Mouse (Mus musculus) heart, postnatal 4 days (tissue): ENCODE data around the gene Ttc7b. TPM values are rescaled to one million over a fixed set of nuclear protein-coding genes. Genes with fewer than 3 reads are reported as not detected.

Experiments used
- DNase-seq: peaks from one replicate; pipeline ENCODE4 v3.0.0; 2021
- total RNA-seq, 2 experiments: library from RNA; stranded (reverse); gene quantifications; 2 replicates each; pipeline ENCODE4 v1.2.3; 2021

The Ttc7b gene
- total RNA-seq, 2 experiments from 2014 or later = 75.1 to 77.4 TPM

DNA sequence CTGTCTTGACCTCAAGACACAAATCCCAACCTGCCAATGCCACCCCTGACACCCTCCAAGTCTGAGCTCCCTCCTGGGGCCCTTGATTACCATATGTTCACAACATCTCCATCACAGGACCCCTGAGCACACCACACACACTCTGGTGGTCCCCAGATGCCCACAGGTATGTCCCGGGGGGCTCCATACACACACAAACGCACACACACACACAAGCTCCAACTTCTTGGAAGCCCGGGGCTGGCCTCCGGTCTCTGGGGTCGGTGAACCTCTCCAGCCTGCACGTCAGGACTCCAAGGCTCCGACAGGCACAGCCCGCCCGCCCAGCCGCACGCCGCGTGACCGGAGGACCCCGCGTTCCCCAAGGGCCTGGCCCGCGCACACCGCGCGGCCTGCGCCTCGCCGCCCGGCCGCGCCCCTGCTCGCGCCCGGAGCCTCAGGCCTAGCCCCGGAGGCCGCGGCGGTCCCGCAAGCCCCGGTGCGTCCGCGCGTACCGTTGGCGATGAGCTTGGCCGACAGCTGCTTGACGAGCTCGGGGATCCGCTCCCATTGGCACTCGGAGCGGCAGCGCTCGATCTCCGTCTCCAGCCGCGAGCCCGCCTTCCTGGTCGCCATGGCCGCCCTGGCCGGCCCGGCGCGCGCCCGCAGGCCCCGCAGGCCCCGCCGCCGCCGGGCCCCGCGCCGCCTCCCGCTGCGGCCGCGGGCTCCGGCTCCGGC lies 391 bp downstream of the Ttc7b start:
- peak; percentile 69 for DNase-seq

DNA sequence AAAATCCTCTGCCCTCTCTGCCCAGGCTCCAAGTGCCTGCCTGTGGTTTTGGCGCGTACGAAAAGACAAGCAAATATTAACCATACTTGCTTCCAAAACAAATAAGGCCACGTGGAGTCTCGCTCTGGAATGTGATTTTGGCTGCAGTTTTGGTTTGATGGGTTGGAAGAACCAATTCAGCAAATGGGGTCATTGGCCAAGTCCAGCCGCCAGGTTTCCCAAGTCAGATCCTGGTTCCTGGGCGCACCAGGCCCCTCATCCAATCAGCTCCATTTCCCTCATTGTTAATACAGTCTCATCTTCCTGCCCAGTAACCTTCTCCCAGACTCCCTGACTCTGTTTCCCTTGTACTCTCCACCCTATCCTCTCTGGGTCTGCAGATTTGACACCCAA lies 946 bp downstream of the Ttc7b start:
- peak; percentile 32 for DNase-seq

DNA sequence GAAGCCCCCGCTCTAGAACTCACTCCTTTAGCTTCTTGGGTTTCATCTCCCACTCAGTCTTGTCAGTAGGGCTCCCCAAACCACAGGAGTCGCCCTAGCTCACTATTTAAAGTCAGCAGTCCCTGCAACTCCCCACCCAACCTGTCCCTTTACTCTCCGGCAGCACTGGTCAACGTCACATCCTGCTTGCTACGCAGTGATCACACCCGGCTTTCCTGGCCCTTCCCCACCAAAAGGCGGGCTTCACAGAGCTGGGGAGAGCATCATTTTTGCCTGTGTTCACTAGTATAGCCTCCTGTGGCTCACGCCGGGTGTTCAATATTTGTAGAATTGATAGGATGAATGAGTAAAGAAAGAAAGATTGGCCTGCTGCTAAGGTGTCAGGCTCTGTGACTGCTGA lies 3.3 kb downstream of the Ttc7b start:
- DNase-seq = no peak

DNA sequence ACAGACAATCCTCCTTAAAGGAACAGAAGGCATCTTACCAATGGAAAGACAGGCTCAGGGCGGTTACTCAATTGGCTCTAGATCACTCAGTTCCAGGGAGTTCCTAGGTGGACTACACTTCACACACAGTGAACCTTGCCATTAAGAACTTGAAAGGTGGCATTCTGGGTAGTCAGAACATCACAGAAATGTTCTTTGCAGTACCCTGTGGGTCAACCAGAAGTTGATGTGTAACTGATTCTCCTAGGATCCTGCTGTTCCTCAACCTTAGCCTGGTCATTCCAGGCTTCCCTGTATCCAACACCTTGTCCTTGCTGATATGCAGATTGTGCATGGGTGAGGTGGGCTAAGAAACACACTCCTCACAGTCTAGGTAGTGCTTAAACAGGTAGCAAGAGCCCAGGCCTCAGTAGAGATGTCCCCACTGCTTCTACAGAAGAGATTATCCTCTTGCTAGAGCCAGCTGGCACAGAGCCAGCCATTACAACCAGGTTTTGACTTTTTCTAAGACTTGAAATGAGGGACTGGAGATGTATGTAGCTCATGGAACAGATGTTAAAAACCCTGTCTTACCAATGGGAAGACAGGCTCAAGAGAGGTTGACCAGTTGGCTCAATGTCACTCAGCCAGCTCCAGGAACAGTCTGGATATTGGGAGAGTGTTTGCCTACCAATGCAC lies 4.3 kb downstream of the Ttc7b start:
- no peak for DNase-seq

DNA sequence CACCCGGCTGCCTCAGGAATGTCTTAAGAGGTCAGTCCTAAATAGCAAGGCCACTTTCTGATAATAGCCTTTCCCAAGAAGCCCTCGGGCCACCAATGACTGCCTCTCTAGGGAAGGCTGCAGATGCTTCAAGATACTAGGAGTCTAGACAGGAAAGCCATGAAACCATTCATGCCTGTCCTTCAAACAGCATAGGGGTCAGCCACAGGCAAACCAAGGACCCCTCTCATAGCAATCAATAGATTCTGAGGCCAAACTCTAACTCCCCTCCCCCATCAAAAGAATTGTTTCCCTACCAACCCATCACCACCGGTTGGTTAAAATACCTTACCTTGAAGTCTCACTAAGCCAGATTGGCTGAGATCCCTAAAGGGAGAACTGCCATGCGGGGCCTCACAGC lies 5.1 kb downstream of the Ttc7b start:
- DNase-seq = no peak

DNA sequence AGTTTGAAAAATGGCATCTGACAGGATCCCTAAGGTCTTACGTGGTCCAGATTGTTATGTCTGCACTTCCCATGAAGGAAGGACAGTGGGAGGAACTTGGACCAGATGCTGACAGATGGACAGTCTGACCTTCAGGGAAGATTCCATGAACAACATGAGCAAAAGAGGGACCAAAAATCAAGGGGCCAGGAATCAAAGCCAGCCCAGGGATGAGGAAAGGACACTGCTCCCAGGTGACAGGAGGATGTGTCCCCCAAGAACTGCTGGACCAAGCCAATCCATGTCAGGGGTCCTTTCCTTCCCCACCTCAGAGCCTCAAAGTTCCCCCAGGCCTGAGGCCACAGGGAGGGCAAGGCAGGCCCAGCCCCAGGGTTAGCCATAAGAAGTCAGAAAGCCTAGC lies 6.0 kb downstream of the Ttc7b start:
- DNase-seq = no peak

DNA sequence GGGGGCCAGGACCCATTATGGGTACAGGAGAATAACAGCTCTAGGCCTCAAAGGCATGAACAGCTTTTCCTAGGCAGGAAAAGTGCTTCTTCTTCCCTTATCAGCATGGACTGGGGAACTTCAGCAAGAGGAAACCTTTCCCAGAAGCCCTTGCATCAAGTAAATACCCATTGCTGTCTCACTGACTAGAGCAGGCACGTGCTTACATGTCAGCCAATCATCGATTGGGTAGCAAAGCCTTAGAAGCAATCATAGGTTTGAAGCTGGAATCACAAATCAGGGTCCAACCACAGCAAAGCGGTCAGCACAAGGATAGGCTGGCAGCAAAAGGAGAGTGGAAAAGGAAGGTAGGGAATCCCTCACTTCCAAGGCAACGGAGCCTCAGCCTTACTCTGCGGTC lies 7.5 kb downstream of the Ttc7b start:
- no peak for DNase-seq

DNA sequence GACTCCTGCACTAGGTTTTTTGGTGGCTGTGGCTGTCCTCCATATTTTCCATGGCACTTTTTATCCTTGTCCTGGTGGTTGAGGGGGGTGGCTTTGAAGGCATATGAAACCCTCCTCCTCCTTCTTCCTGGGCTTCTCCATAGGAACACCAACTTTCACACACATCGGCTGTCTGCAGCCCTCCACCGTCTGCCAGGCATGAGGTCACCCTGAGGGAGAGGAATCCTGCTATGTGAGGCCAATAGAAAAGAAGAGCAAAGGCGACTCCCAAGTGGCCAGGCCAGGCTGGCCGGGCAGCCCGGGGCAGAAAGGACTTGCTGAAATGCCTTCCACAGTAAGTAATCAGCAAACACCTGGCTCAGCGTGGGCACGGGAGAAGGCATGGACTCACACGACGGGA lies 8.0 kb downstream of the Ttc7b start:
- DNase-seq = peak; percentile 68

DNA sequence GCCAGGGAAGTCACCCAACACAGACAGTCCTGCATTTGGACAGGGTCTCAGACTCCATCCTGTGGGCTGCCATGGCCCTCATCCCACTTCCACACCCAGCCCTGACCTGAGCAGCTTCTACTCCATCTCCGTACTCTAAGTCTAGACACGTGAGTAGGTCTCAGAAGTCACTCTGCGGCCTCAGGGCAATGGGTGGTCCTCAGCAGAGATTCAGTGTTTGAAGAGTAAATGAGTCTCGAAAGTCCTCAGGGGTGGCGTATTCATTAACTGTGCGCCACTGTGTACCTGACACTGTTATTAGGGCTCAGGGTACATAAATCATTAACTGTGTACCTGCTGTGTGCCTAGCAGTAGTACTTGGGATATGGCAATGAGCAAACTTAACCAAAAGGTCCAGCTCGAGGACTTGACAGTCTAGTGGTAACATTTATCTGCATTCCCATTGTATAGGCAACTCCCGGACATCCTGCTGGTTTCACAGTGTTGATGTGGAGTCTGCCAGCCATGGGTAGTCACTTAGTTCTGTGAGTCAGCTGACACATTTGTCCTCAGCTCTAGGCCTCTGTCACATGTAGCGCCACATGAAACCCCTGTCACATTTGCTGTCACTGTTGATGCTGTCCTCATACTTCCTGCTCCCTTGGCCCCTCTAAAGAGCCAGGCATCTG lies 10.9 kb downstream of the Ttc7b start:
- DNase-seq = no peak

DNA sequence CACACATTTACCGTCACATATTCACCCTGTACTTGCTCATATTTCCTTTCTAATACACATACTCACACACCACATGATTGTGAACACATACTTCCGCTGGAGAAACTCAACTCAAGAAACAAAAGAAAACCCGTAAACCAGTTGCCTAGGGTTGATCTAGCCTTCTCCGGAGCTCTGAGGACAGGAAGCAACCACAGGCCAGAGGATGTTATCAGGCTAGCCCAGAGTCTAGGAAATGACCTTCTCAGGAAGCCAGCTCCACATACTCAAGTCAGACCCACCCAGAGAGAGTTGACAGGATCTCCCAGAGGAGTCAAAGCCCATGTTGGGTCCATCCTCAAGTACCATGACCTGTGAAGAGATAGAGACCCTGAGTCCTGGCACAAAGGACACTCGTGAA lies 12.0 kb downstream of the Ttc7b start:
- DNase-seq = no peak

DNA sequence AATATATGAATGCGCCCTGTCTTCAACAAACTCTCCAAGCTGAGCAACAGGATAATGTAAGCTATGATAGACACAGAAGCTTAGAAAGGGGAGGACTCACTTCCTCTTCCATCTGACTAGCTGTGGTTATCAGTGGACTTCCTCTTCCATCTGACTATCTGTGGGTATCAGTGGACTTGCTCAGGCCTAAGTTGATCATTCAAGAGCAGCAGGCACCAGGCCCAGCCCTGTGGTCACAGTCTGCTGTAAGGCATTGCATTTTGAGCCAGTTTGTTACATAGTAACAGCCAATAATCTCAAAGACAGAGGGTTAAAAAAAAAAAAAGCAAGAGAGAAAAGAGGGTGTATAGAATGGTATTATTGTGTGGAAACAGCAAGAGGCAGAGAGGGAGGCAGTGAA lies 15.1 kb downstream of the Ttc7b start:
- DNase-seq = no peak

DNA sequence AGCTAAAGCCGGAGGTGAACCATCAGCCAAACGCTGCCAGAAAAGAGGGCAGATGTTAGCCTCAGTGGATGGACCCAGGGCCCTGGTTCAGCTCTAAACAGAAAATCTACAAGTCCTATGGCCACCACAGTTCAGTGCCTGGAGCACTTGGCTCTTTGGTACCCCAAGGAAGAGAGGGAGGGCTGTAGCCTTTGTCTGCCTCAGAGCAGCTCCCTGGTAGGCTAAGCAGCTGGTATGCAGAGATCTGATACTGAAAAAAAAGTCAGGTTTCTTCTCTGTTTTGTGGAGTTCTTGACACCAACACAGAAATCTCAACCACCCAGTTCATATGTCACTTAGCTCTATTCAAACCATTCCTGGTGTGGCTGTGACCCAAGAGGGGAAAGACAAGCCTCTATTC lies 16.0 kb downstream of the Ttc7b start:
- DNase-seq = no peak

DNA sequence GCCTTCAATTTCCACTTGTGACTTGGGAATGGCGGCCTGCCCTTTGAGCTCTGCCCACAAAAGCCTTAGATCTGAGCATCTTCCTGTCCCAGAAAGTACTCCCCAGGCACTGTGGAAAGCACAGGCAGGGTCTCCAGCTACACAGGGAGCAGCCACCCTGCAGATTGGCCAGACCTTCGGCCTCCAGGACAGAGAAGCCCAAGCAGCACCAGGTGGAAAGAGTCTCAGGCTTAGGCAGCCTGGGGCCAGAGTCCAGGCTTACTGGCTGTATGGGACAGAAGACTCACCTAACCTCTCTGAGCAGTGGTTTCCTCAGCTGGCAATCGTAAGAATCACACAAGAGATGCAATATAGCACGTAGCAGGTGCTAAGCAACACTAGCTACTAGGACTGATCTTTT lies 17.0 kb downstream of the Ttc7b start:
- DNase-seq = no peak

DNA sequence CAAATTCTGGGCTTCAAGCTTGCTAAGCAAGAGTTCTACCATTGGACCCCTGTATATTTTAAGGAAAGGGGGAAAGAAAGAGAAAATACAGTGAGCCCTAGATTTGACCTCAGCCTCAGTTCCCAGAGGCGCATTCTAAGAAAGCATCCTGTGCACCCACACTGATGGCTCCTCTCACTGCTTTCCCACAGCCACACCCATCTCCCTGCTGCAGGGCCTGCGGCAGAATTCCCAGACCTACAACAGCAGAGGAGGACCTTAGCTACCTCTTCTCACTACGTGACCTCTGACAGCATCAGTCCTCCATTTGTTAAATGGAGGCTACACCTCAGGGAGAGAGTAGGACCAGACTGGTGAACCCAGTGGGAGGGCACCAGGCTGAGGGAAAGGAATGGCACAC lies 18.1 kb downstream of the Ttc7b start:
- DNase-seq = no peak

DNA sequence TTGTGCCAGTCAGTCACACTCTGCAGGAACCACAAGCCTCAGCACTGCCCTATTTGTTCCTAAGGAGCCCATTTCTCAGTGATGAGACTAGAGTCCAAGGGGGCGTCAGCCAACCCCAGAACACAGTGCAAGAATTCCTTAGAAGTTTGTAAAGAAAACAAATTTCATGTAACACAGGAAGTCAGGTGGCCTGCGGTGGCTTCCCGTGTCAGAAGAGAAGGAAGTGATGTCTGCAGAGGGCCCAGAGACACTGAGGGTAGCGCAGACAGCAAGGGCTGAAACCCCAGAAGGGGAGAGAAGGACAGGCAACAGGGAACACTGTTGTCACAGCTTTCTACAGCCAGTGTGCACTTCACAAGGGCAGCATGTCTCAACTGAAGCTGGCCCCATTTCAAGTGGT lies 19.4 kb downstream of the Ttc7b start:
- DNase-seq = no peak

DNA sequence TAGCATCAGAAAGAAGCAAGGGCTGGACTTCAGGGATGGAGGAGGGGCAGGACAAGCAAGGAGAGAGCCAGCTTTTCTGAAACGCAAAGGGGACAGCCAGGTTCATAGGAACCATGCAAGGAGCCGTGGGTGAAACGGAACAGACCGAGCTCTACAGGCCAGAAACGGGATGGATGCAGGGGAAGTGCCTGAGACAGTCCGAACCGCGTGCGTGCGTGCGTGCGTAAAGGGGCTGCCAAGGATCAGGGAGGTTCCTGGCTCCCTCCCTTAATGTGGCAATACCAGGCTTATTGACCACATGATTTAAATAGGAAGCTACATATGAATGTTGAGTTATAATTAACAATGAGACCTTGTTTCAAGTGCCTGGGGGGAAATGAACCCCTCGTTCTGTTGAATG lies 21.2 kb downstream of the Ttc7b start:
- no peak for DNase-seq

DNA sequence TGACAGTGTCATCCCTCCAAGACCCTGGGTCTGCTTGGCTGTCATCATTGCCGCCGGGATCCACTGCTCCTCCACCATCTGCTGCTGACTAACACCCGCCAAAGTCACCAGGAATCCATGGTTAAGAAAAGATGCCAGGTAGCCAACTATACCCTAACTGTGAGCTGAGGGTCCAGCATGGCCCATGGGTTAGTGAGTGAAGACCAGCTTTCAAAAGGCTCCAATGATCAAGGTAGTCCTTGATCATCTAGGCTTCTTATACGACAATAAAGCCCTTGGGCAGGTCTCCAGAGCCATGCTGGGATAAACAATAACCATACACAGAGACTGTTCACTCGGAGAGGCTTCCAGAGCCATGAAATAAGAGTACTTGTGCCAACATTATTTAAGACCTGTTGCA lies 22.6 kb downstream of the Ttc7b start:
- DNase-seq = no peak

DNA sequence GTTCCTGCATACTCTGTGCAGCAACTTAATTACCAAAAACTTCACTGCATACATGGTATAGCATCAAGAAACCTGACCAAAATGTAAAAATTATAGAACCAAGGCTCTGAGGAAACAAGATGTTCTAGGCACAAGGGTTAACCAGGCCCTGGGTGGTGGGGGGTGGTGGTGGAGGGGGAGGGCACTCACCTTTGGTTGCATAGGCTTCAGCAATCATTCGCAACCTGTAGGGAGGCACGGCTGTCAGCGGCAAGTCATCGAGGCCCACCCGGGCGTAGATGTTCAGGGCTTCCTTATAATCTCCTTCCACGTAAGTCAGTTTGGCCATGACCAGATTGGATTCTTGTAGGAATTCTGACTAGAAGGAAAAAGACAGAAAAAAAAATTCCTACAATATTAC lies 25.5 kb downstream of the Ttc7b start:
- no peak for DNase-seq

DNA sequence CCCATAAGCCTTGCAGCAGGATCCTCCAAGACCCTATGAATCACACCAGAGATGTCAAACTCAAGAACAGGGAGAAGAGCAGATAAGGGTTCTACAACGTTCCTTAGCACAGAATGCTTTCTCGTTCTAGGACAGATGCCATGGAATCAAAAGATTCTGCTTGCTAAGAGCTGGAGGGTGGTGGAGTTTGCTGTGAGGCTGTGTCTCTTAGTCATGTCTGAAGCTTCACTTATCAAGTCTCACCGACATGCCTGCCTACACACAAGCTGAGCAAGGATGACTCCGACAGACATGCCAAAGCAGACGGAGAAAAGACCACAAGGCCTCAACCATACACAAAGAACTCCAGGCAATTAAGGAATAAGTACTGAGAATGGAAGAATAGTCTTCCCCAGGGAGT lies 27.4 kb downstream of the Ttc7b start:
- DNase-seq = no peak

DNA sequence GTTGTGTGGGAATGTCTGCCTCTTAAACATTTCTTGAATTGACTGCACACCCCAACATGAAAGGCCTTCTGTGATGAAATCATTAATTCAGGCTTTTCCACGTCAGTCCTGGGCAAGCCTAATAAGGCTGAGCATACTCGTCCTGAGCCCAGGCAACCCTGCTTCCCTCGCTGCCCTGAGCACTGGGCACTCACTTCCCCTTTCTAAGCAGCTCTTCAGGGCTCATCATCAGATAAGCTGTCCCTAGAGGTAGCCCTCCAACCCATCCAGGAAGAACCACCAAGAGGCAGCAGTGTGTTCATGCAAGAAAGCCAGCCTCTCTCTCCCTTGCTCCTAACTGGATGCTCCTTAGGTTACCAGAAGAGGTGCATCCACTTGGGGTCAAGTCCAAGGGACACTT lies 27.9 kb downstream of the Ttc7b start:
- no peak for DNase-seq

DNA sequence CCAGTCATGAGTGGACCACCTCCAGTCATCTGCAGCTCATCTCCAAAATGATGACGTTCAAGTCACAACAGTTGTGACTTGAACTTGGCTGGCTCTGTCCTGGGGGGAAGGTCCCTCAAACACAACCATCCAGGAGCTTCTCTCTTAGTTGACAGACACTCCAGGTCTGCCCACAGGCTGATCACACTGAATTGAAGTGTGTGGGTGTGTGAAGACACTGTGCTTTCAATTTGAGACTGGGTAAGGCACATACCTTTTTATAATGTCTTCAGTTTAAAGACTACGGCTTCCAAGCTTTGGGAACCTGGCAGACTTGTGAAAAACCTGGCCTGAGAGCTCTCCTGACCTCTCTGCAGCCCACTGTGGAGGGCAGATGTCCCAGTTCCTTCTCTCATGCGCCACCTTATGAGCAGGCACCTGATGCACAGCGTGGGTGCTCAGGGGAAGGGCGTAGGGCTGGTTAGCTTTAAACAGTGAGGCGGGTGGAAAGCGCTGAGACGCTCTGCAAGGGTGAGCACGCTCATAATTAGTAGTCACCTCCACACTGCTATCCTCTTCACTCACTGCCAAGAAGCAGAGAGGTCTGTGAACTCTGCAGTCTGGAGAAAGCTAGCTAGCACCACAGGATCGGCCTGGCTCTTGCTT lies 28.5 kb downstream of the Ttc7b start:
- DNase-seq = no peak

DNA sequence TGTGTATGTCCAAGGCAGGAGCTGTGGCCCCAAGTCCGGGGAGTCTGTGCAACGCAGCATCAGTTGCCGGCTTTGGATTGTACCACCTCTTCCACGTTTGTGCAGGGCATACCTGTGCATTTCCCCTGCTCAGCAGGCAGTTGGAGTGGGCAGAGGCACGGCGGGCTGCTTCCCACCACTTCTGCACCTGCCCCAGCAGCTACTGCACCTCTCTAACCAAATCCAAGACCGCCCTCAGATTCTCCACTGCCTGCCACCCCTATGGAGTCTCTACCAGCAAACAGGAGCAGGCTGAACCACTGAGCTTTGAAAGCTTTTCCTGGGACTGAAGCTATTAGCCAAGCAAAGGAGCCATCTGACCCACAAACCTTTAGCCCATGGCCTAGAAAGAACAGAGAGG lies 30.8 kb downstream of the Ttc7b start:
- DNase-seq = no peak

DNA sequence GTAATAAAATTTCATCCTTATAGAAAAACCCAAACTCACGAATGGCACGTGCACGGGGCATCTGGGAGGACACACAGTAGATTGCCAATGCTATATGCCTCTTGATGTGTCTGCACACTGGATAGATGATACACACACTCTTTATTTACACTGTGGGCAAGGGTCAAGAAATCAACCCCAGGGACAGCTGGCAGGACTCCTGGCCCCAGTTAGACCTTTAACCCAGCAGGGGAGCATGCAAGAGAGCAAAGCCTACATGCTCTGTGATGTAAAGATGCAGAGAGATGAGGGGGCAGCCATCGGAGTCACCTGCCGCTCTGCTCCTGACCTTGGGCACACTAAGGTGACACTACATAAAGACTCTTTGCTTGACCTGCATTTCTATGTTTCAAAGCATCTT lies 32.3 kb downstream of the Ttc7b start:
- no peak for DNase-seq

DNA sequence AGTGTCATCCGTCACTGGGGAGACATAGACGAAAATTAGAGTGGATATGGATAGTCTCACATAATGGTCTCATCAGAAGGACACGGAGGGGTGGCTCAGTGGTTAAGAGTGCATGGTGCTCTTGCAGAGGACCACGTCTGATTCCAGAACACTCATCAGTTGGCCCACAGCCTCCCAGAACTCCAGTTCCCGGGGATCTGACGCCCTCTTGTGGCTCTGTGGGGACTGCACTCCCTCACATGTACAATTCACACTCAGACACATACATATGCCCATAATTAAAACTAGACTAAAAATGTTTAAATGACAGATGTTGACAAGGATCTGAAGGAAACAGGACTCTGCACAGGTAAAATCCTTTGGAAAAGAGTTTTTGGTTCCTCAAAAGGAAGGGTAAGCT lies 34.4 kb downstream of the Ttc7b start:
- DNase-seq = no peak
